Mouse (Mus musculus) stomach, embryonic 15.5 days (tissue): ENCODE data around the gene Lmo1. TPM values are rescaled to one million over a fixed set of nuclear protein-coding genes. Genes with fewer than 3 reads are reported as not detected.
A peak's percentile ranks its signal among the peaks of the same experiment; 100 is the strongest.

Source experiments
- ATAC-seq: fragments of 200-750 bp; cut with Nextera tagmentation; 2 replicates; pipeline ENCODE4 v1.8.0; 2017; ENCODE audit warnings: low read depth, moderate number of reproducible peaks, moderate TSS enrichment; ENCODE audit not compliant: insufficient read depth, low FRiP score
- H3K27ac ChIP-seq: fragments of 300-500 bp; sonication (generic); 2 replicates; pipeline ENCODE4 v1.5.1; 2015; ENCODE audit warnings: mild to moderate bottlenecking, inconsistent platforms
- H3K27me3 ChIP-seq: fragments of 300-500 bp; sonication (generic); replicated peaks from 2 replicates; pipeline ENCODE4 v1.6.1; 2015; ENCODE audit warnings: inconsistent platforms
- H3K36me3 ChIP-seq: fragments of 300-500 bp; sonication (generic); 2 replicates; pipeline ENCODE4 v1.6.1; 2015; ENCODE audit warnings: inconsistent platforms
- H3K4me1 ChIP-seq: fragments of 300-500 bp; sonication (generic); 2 replicates; pipeline ENCODE4 v1.6.1; 2015; ENCODE audit warnings: inconsistent platforms
- H3K4me2 ChIP-seq: fragments of 300-500 bp; sonication (generic); 2 replicates; pipeline ENCODE4 v1.6.1; 2015; ENCODE audit warnings: mild to moderate bottlenecking, inconsistent platforms
- H3K4me3 ChIP-seq: fragments of 300-500 bp; sonication (generic); replicated peaks from 2 replicates; pipeline ENCODE4 v1.5.1; 2015; ENCODE audit warnings: inconsistent platforms
- H3K9ac ChIP-seq: fragments of 300-500 bp; sonication (generic); 2 replicates; pipeline ENCODE4 v1.6.1; 2015; ENCODE audit warnings: inconsistent platforms
- H3K9me3 ChIP-seq: fragments of 300-500 bp; sonication (generic); 2 replicates; pipeline ENCODE4 v1.6.1; 2016; ENCODE audit warnings: inconsistent platforms
- WGBS: fragments of 180-500 bp; shearing (Covaris S2); methylation state at CpG from one replicate; pipeline ENCODE4 v1.1.7; 2015; 5-methylcytosine and 5-hydroxymethylcytosine counted together
- polyA plus RNA-seq: library from polyadenylated mRNA; unstranded; fragments of >200 nt; fragmentation: Nextera tagmentation; extraction: Ambion mirVana; gene quantifications from 2 replicates; pipeline ENCODE4 v1.2.1, GENCODE M21; 2015

The Lmo1 gene
- polyA plus RNA-seq, result 5.3 and 6.4 TPM in 2 replicates

DNA sequence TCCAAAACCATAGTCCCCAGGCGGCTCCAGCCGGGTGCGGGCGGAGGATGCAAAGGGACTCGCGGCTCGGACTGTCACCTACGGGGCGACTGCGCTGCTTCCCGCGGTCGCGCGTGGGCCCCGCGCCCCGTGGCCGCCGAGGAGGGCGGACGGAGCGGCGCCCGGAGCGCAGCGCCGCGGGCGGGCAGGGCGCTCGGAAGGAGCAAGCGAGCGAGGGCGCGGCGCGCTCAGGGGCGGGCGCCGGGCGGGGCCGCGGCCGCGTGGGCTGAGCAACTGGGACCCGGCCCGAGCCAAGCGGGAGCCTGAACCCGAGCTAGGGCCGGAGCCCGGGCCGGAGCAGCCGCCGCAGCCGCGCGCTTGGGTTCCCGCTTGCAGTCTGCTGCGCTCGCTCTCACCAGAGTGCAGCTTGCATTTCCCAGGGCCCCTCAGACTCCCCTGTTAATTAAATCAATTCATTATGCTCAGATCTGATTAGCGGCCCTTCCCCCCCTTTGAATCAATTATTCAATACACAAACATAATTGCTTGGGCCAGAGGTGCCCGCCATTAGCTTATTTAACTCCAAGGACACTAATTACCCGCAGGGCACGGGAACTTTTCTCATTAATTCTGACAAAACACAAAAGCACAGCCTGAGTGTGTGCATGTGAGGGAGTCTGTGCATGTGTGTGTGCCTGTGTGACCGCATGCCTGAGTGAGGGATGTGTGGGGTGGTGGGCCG lies at the start of gene Lmo1:
Gene Lmo1 (minus strand): TSS at position 259 of the 721 bp plus-strand sequence.
- peak within 1 kb of the TSS; percentile 99 for H3K4me2 ChIP-seq
- peaks cover 8% of the 10 kb centered on the region; the same call in 1 of the 2 replicates for H3K4me1 ChIP-seq
- peaks cover 39% of the 10 kb centered on the region for H3K27me3 ChIP-seq
- peak; percentile 69 for ATAC-seq
- H3K27ac ChIP-seq, result no peak within 1 kb of the TSS
- no peaks in the 10 kb centered on the region for H3K9me3 ChIP-seq
- H3K36me3 ChIP-seq, result no peaks in the 10 kb centered on the region
- peak within 1 kb of the TSS; percentile 41 for H3K9ac ChIP-seq
- H3K4me3 ChIP-seq, result peak within 1 kb of the TSS; percentile 59
- WGBS, result under 1% methylated on average over 67 of the region's 67 CpGs

DNA sequence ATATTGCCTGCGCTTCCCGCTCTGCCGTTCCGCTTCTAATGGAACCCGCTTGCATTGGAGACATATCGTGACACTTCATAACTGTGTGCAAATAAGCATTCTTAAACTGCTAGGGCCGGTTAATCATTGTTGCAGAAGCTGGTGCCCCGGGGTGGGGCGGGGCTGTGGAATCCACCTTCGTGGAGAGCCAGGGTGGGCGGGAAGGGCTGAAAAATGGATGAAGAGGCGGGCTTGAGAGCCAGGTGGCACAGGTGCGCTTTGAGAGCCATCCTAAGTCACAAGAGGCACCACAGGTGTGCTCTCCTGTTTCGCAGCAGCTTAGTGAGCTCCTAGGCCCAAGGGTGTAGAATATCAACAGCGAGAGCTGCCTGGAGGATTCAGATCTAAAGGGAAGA lies 46.7 kb upstream of the Lmo1 start:
- H3K4me3 ChIP-seq, result no peak overlapping the region
- H3K27me3 ChIP-seq, result no peaks in the 10 kb centered on the region
- H3K4me1 ChIP-seq, result peaks cover 4% of the 10 kb centered on the region; the same call in 1 of the 2 replicates
- 58% methylated on average over 15 of the region's 15 CpGs for WGBS
- H3K9ac ChIP-seq, result no peak overlapping the region
- peak overlapping the region; percentile 16; the same call in 1 of the 2 replicates for H3K4me2 ChIP-seq
- no peaks in the 10 kb centered on the region for H3K36me3 ChIP-seq
- no peak overlapping the region for H3K27ac ChIP-seq
- ATAC-seq, result no peak
- H3K9me3 ChIP-seq, result no peaks in the 10 kb centered on the region

GRCm38 (mm10) chr7:109220766-109221715 lies 46.0 kb upstream of the Lmo1 start:
- ATAC-seq, result no peak
- H3K27me3 ChIP-seq, result no peaks in the 10 kb centered on the region
- peak overlapping the region; percentile 16; the same call in 1 of the 2 replicates for H3K4me2 ChIP-seq
- no peak overlapping the region for H3K27ac ChIP-seq
- no peak overlapping the region for H3K9ac ChIP-seq
- H3K36me3 ChIP-seq, result no peaks in the 10 kb centered on the region
- no peaks in the 10 kb centered on the region for H3K9me3 ChIP-seq
- 58% methylated on average over 20 of the region's 20 CpGs for WGBS
- peaks cover 4% of the 10 kb centered on the region; the same call in 1 of the 2 replicates for H3K4me1 ChIP-seq
- H3K4me3 ChIP-seq, result no peak overlapping the region

GRCm38 (mm10) chr7:109220026-109220425 lies 45.0 kb upstream of the Lmo1 start:
- 85% methylated on average over 4 of the region's 4 CpGs for WGBS
- H3K4me3 ChIP-seq, result no peak overlapping the region
- H3K9me3 ChIP-seq, result no peaks in the 10 kb centered on the region
- ATAC-seq, result no peak
- H3K4me2 ChIP-seq, result no peak overlapping the region
- no peaks in the 10 kb centered on the region for H3K27me3 ChIP-seq
- no peaks in the 10 kb centered on the region for H3K36me3 ChIP-seq
- no peak overlapping the region for H3K9ac ChIP-seq
- H3K27ac ChIP-seq, result no peak overlapping the region
- H3K4me1 ChIP-seq, result peaks cover 4% of the 10 kb centered on the region; the same call in 1 of the 2 replicates

- Histone ChIP-seq H3K4me1 (peaks cover 4% of the 10 kb centered on the region; the same call in 1 of the 2 replicates), H3K4me3 (no peak overlapping the region), H3K27me3 (no peaks in the 10 kb centered on the region), H3K27ac (no peak overlapping the region), H3K4me2 (no peak overlapping the region), H3K9ac (no peak overlapping the region), H3K36me3 (no peaks in the 10 kb centered on the region), H3K9me3 (no peaks in the 10 kb centered on the region)
- WGBS, result 46% methylated on average over 5 of the region's 5 CpGs
- no peak for ATAC-seq
These were observed 43.9 kb upstream of the Lmo1 start for GRCm38 (mm10) chr7:109218977-109219271.

GRCm38 (mm10) chr7:109218130-109218976 lies 43.3 kb upstream of the Lmo1 start:
- Histone ChIP-seq H3K36me3 (no peaks in the 10 kb centered on the region), H3K4me2 (no peak overlapping the region), H3K27me3 (no peaks in the 10 kb centered on the region), H3K27ac (no peak overlapping the region), H3K9me3 (no peaks in the 10 kb centered on the region), H3K9ac (no peak overlapping the region), H3K4me1 (peaks cover 4% of the 10 kb centered on the region; the same call in 1 of the 2 replicates), H3K4me3 (no peak overlapping the region)
- ATAC-seq, result no peak; the same call in 1 of the 2 replicates
- WGBS, result 79% methylated on average over 2 of the region's 2 CpGs

DNA sequence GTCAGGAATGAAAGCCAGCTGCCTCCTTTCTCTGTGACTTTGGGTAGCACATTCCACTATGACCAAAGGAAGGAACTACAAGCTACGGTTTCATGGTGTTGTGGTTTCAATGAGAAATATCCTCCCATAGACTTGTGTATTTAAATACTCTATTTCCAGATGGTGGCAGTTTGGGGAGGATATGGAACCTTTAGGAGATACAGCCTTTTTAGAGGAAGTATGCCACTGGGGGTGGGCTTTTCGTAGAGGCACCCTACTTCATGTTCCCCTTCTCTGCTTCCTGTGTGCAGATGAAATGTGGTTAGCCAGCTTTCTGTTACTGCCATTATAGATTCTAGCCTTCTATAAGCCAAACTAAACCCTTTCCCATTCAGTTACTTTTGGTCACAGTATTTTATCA lies 34.8 kb upstream of the Lmo1 start:
- Histone ChIP-seq H3K36me3 (no peaks in the 10 kb centered on the region), H3K4me3 (no peak overlapping the region), H3K4me2 (no peak overlapping the region), H3K9ac (no peak overlapping the region), H3K4me1 (no peaks in the 10 kb centered on the region), H3K27ac (no peak overlapping the region), H3K27me3 (no peaks in the 10 kb centered on the region), H3K9me3 (no peaks in the 10 kb centered on the region)
- no peak for ATAC-seq
- WGBS, result 56% methylated on average over 2 of the region's 2 CpGs

GRCm38 (mm10) chr7:109207811-109208210 lies 32.8 kb upstream of the Lmo1 start:
- Histone ChIP-seq H3K4me3 (no peak overlapping the region), H3K4me1 (no peaks in the 10 kb centered on the region), H3K4me2 (no peak overlapping the region), H3K27me3 (no peaks in the 10 kb centered on the region), H3K9me3 (no peaks in the 10 kb centered on the region), H3K36me3 (no peaks in the 10 kb centered on the region), H3K9ac (no peak overlapping the region), H3K27ac (no peak overlapping the region)
- ATAC-seq, result no peak
- WGBS, result 75% methylated on average over 4 of the region's 4 CpGs

DNA sequence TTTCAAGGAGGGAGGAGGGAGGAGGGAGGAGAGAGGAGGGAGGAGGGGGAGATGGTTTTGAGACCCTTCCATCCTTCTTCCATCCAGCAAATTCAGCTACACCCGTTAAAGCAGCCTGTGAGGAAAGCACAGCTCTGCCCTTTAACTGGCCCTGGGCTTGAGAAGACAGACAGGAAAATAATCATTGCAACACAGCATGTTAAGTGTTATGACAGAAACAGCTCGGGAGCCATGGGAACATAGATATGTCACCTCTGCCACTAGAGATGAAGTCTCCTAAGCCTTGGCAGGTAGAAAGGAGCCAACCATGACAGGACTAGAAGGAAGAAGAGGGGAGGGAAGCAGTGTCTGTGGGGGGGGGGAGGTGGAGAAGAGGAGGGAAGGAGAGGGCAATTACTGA lies 31.4 kb upstream of the Lmo1 start:
- H3K4me1 ChIP-seq, result no peaks in the 10 kb centered on the region
- no peak overlapping the region for H3K4me3 ChIP-seq
- H3K9me3 ChIP-seq, result no peaks in the 10 kb centered on the region
- no peaks in the 10 kb centered on the region for H3K36me3 ChIP-seq
- no peak for ATAC-seq
- no peaks in the 10 kb centered on the region for H3K27me3 ChIP-seq
- WGBS, result 42% methylated on average over 2 of the region's 2 CpGs
- H3K4me2 ChIP-seq, result no peak overlapping the region
- H3K27ac ChIP-seq, result no peak overlapping the region
- no peak overlapping the region for H3K9ac ChIP-seq

DNA sequence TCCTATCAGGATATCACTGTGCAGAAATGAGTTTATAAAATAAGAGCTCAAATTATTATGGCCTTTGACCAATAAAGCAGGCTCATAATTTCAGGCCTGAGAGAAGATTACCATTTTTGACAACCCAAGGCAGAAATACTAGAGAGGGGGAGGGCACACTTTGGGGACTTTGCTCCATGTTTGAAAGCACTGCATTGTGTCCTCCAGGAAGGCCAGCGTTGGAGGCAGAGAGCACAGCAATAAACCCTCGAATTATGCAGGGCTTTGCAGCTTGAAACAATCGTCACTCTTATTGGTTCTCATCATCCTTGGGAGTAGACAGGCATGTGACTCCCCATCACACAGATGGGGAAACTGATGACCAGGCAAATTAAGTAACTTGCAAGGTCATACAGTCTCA lies 28.1 kb upstream of the Lmo1 start:
- Histone ChIP-seq H3K4me1 (no peaks in the 10 kb centered on the region), H3K9me3 (no peaks in the 10 kb centered on the region), H3K4me3 (no peak overlapping the region), H3K27me3 (no peaks in the 10 kb centered on the region), H3K9ac (no peak overlapping the region), H3K4me2 (no peak overlapping the region), H3K36me3 (no peaks in the 10 kb centered on the region), H3K27ac (no peak overlapping the region)
- WGBS, result 57% methylated on average over 3 of the region's 3 CpGs
- no peak for ATAC-seq

- no peak overlapping the region for H3K4me3 ChIP-seq
- H3K4me2 ChIP-seq, result no peak overlapping the region
- H3K36me3 ChIP-seq, result no peaks in the 10 kb centered on the region
- no peaks in the 10 kb centered on the region for H3K27me3 ChIP-seq
- no peak for ATAC-seq
- H3K4me1 ChIP-seq, result 0 out of 2 replicates have a peak, but pooled peaks cover 6% of the 10 kb centered on the region
- no peak overlapping the region for H3K9ac ChIP-seq
- 70% methylated on average over 3 of the region's 3 CpGs for WGBS
- no peak overlapping the region for H3K27ac ChIP-seq
- H3K9me3 ChIP-seq, result no peaks in the 10 kb centered on the region
These were observed 25.6 kb upstream of the Lmo1 start for GRCm38 (mm10) chr7:109200559-109200958.
